Mouse (Mus musculus) thymus, postnatal 14 days (tissue): Measurements from ENCODE around the gene Klhl32.
"Not testable (repeated sequence)": the region's sequence is repeated elsewhere in the genome, so short reads cannot be mapped to it uniquely, and the experiment has no call there.

Experiments used
- DNase-seq: peaks from one replicate; pipeline ENCODE4 v3.0.0; 2021

The Klhl32 gene

DNA sequence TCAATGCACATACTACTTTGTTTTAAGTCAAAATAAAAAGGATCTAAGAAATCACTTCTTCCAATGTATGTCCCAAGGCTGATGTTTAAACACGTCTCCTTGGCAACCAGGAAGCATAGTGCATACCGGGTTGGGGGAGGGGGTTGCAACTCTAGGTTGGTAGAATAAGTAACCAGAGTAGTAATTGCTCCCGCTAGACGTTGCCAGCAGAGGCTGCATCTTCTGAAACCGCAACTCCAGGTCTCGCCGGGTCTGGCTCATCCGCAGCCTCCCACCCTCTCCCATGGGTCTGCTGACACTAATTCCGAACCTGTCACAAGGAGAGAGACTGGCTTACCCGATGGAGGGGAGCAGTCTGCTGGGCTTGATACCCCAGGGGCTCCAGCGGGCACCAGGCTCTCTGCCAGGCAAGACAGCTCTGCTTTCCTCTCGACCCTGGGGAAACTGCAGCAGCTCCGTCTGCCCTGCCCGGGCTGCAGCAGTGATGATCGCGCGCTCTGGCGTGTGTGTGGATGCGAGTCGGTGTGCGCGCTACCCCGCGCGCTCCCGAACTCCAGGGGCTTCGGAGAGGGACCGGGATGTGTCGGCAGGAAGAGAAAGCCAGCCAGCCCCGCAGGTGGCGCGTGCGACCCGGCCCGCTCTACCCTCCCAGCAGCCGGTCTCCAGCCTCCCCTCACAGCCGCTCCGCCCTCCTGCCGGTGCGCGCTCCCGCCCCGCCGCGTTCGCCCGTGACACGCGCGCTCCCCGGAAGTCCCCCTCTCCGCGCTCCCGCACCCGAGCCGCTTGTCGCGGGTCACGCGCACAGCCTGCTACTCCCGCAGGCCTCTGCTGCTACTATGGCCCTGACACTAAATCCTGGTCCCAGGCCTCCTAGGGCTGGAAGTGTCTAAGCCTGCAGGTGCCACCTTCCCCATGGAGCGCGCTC, at the start of gene Klhl32:
TSS of gene Klhl32 (minus strand) at position 724 of the 925 bp plus-strand sequence.
- DNase-seq = peak; percentile 75

DNA sequence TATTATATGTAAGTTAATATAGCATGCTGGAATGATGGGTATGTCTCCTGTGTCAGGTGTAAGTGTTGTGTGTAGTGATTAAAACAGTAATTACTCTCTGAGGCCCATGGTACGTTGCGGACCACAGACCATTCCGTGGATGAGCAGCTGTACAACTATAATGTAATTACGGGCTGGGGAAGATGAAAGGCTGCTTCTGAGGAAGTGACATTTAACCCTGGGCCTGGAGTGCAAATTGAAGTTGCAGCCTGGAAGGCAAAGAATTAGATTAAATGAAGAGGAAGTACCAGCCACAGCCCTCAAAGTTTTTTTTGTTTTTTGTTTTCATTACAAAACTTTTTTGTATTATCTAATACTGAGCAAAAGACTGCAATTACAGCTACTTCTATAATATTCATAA, 48.2 kb upstream of the Klhl32 start:
- DNase-seq = no peak

DNA sequence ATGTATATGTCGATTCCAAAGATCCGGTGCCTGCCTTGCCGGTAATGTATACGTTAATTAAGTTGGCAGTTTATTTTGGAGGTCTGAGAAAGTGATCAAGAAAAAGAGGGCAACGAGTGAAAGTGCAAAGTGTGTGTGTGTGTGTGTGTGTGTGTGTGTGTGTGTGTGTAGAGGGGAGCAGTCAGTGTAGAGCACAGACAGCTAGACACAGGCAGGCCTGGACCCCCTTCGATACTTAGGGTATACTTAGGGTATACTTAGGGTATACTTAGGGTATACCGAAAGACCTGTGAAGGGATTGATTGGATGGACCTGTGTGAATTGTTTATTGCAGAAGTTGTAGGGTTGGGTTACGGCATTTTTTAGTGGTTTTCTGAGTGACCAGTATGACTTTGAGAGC, 47.7 kb upstream of the Klhl32 start:
- DNase-seq = peak; percentile 9

DNA sequence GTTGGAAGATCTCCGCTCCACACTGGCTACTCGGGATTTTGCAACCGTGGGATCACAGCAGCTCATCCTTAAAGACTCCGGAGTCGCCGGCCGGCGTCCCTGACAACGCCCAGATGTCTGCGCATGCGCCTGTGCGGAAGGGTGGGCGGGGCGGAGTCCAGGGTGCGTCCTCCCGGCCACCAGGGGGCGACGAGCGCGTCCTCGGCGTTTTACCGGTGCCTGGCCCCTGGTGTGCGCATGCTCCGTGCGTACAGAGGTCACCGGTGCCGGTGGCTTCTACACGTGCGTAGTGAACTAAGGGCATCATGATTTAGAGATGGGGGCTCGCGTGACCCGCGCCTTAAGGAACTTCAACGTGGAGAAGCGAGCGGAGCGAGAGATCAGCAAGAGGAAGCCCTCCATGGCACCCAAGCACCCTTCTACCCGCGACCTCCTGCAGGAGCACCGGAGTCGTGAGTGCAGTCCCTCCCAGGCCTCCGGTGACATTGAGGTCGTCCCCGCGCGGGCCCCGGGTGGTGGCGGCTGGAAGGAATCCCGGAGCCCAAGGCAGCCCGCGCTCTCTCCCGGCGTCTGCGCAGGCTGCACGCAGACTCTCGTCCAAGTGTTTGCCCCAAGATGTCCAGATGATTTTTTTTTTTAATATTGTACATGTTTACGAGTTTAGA, 47.1 kb upstream of the Klhl32 start, which contains the start of gene Ndufaf4:
TSS of gene Ndufaf4 (plus strand) at position 233 of the 665 bp plus-strand sequence.
- peak; percentile 97 for DNase-seq

DNA sequence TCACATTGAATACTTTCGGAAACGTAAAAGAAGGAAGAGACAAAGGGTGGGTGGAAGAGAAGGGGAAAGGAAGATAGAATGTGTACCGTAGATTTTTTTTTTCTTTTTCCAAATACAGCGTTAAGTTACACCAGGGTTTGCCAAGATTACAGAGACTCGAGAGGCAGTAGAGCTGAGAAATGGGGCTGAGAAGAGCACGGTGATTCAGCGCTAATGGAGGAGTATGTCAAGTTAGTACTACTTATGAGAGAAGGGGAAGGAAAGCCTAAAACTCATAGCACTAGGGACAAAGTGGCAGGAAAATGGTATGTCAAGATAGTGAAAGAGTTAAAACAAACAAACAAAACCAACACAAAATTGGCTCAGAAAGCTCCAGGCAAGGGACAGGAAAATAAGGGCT, 46.4 kb upstream of the Klhl32 start:
- DNase-seq = no peak

DNA sequence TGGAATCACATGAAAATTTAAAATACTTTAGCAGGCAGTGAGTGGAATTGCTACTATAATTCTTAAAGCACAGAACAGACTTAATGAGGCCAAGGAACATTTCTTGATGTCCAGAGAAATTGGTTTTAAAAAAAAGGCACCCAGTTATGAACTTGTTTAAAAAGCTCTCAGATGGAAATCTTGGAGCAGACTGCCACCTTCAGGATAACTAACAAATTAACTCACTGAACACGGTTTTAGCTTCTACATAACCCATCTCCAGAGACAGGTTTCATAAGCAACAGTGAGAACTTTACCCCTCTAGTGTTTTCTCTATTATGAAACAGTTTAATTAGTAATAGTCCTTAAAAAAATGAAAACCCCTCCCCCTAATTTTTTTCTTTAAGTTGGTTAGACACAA, 45.9 kb upstream of the Klhl32 start:
- DNase-seq = peak; percentile 12

DNA sequence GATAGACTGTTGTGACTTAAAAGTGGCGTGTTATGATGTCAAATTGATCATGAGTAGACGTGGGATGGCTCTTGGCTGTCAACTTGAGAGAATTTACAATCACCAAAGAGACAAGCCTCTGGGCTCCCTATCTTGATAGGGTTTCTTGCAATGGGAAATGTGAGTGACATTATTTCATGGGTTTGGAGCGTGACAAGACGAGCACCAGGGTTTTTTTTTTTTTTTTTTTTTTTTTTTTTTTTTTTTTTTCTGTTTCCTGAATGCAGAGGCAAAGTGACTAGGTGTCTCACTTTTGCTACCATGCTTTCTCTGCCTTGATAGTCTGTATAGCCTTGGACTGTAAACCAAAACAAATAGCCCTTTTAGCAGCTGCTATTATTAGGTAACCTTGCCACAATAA, 43.7 kb upstream of the Klhl32 start:
- DNase-seq = no peak

DNA sequence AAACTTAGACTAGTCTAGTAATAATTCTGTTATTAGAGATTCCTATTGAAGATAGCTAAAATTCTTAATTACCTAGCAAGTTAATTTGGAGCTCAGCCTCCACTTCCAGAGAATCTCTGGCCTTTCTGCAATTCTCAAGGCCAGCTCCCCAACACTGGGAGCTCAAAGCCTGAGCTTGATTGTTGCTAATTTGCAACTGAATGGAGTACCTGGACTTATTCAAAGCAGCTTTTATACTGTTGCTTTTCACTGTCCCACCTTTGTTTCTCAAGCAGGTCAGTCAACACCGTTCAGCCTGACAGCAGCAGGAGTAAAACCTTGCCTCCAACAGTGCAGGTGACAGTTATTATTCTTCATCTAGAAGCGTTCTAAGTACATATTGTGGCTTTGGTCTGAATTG, 41.4 kb upstream of the Klhl32 start:
- DNase-seq = not testable (repeated sequence)

DNA sequence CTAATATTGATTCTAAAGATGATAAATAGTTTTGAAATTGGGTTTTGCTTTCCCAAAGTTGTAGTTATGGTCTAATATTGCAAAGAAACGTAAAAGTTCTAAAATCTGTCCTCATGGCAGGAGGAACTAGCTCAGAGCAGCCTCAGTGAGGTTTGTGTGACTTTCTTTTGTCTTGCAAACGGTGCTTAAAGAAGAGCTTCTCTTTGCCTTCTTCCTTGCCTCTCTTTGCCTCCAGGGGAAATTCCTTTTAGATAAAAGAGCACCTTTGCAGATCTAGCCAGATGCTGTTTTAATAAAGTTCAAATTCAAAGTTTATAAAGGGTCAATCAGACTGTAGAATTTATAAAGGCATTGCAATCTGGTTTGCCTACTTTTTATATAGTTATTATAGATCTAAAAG, 38.5 kb upstream of the Klhl32 start:
- not testable (repeated sequence) for DNase-seq

DNA sequence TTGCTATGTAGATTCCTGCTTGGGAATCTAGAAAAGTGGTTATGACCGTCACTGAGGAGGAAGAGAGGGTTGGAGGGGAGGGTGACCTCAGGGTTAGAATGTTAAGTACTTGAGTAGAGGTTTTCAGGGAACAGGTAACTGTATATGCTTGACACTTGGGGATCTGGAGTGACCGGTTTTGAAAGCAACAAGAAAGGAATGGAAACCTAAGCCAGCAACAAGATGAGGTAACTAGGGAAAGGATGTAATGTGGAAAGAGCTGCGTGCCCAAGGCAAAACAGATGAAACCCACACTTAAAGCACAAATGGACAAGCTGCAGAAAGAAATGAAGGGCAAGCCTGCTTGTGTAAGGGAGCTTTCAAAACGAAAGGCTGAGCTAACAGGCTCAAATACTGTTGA, 18.3 kb upstream of the Klhl32 start:
- no peak for DNase-seq

DNA sequence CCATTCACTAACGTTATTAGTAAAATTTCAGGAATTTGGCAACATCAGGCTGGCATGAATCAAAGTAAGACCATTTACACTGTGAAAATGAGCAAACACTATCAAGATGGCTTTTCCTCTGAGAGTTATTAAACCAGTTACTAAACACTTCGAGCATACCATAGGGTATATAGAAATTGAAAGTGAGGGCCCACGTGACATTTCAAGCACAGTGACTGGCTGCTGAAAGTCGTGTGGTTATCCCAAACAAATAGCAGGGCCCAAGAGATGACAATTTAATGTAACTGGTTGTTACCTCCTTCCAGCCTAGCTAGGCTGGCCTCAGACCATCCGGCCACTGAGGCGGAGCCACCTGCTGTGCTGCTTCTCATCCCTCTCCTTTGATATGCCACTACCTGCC, 14.8 kb upstream of the Klhl32 start:
- DNase-seq = no peak

DNA sequence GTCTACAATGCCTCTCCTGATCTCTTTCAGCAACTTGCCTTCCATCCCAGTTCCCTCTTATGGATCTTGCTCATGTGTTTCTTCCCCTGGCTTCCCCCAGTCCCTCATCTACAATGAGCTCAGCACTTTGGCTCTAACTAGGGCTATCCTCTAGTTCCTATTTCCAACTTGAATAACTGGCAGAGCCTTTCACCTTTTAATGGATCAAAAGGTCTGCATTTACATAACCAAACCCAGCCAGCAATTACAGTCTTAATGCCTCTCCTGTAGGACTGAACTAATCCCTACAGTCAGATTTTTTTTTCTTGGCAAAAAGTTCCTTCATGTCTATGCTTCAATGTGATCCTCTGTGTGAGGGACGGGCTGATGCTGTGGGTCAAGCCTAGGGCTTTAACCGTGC, 3.5 kb downstream of the Klhl32 start:
- DNase-seq = no peak

DNA sequence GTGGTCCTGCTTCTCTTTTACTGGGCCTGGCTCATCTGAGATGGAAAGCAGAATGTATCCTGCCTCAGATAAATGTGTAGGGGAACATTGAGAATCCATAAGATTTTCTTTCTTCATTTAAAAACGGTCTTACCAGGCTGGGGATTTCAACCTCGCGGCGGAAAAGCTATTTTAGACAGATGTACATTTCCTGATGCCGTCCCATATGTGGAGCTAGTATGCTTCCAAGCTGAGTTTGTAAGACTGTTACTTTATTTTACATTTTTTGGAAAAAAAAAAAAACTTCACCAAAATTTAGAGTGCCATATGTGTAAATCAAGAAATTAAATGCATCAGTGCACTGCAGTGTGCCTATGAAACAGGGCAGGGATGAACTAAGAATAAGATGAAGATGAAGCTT, 5.4 kb downstream of the Klhl32 start:
- DNase-seq = no peak

DNA sequence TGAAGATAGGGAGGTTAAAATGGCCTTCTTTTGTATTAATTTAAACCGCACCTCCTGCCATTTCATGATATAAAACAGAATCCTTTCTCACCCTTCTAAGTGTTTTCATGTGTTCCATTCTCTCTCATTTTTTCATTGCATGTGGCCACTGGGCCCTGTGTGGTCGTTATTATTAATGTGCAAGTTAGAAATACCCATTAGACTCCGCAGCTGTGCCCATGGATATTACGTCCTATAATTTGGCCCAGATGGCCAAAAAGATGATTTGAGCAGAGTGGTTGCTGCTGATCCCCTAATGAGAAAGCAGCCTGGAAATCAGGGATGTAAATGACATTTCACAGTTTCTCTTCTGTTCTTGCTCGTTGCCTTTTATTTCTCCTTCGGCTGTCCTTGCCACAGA, 12.4 kb downstream of the Klhl32 start:
- no peak for DNase-seq

DNA sequence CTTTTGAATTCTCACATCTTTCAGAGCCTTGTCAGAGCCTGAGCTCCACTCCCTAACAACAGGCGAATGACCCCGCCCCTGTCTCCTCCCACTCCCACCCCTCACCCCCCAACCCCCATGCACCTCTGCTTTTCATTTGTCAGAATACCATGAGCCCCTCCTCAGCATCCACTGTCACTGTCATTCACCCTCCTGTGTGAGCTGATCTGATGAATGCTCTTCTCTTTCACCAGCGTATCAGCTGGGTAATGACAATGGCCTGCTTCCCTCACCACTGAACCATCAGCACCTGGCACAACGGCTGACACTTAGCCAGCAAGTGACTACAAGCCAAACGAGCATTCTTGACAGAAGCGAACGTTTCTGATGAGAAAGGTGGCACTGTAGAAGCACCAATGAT, 15.4 kb downstream of the Klhl32 start:
- DNase-seq = no peak

DNA sequence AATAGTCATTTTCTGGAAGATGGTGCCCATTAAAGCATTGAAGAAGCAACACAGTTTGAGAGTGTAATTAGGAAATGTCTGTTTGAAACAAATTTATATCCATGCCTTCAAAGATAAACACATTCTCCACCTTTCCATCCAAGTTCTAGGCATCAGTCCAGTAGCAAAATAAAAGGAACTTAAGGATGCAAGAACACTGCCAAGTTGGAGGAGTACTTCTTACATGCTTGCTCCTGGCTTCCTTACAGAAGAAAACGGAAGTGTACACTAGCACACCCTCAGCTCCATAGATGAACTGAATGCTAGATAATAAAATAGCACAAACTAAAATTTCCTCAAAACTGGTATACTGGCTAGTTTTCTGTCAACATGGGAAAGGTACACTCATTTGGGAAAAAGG, 42.6 kb downstream of the Klhl32 start:
- DNase-seq = no peak

DNA sequence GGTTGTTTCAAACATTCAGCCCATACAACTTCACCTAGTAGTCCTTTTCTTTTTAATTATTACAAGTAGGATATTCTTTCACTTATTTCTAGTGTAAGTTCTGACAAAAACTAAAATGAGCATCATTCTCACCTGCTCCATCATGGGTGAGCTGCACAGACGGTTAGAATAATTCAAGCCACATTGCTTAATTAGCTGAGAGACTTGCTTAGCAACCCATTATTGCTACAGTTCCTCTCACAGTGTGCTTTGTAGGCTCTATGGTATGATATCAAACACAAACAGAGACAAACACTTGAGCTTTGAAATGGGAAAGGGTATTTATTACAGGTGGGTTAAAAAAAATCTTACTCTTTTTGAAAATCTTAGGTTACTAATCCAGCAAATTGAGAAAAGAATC, 49.0 kb downstream of the Klhl32 start:
- DNase-seq = no peak

DNA sequence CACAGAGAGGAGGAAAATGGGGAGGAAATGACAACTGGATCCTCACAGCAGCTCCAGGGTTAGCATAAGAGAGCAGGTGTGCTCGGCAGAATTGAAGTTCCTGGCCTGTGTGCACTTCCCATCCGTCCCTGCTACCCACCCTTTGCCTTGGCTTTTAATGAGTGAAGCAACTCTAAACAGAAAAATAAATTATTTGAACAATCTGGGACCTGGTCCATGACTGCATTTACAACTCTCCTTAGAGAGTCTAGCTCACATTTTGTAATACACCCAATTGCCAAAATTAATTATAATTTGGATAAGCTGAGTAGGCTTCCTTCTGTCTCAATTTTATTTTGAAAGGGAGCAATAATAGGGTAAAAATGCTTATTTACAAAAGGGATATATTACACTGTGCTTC, 49.6 kb downstream of the Klhl32 start:
- no peak for DNase-seq

DNA sequence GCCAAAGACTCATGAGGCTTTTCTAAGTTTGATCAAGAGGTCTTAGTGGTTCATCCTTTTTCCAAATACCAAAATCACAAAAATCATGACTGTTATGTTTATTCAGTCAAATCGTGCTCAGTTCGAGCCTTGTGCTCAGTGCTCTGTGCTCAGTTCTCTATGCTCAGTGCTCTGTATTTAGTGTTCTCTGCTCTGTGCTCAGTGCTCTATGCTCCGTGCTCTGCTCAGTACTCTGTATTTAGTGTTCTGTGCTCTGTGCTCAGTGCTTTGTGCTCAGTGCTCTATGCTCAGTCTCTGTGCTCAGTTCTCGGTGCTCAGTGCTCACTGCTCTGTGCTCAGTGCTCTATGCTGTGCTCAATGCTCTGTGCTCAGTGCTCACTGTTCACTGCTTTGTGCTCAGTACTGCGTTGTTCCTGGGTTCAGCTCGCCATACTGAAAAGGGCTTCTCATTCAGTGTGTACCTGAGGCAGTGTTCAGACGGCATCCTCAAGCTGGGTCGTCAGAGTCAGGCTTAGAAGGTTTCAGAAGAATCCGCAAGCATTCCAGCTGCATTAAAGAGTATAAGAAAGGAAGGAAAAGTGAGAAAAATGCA, 50.5 kb downstream of the Klhl32 start:
- DNase-seq = no peak

DNA sequence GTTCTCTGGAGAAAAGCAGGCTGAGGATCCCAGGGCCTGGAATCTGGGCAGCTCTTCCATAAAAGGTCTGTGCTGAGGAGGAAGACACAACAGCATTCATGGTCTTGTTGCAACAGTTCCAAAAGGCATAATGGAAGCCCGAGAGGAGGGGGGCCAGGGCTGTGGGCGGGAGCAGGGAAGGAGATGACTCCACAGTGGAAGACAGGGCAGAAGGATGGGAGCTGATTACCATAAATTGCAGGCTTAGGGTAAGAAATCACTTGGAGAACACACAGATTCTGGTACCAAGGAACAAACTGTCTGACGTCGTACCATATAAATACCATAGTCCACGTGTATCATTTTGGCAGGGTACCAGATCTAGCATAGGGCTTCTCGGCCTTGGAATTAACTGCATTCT, 51.9 kb downstream of the Klhl32 start:
- DNase-seq = no peak

DNA sequence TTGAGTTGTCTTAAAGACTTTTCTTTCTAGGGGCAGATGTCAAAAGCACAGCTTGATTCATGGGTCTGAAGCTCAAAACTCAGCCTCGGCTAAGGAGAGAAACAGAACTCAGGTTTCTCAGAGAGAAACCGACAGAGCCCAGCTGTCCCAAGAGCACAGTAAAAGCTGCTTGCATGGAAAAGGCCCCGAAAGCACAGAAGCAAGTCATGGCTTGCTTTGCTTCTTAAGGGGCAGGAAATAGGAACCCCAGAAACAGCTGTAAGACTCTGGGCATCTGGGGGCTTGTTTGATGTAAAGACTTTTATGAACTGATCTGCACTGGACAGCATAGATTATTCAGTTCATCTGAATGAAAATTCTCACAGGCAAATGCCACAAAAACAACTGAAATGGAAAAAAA, 53.1 kb downstream of the Klhl32 start:
- DNase-seq = no peak

DNA sequence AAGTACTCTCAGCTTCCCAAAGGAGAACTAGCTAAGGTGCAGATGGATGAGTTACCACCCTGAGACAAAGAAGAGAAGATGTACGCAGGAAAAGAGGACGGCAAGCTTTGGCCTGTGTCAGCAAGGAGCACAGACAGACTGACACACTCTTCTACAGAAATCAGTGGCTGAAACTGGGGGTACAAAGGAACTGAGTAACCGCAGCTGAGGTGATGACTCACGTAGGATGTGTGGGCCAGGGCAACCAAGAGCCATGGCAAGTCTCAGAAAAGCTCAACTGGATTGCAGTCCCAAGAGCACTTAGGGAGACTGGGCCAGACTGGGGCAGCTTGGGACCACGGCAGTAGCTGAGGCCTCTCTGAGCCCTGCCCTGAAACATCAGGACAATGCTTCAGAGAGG, 53.6 kb downstream of the Klhl32 start:
- no peak for DNase-seq

DNA sequence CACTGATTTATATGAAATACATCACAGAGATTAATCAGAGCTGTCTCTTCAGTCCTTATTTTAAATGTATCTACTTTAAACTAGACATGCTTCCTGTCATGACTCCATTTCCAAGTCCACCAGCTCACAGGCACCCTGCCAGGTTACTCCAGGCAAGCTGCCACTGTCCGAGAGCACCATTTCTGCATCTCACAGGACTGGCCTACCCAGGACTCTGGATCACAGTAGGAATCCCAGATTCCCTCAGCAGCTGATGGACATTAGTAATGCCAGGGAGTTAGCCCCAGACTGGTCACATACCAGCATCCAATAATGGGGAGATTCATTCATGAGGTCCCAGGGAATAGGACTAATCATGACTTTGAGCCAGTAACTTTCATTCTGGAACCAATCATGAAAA, 54.7 kb downstream of the Klhl32 start:
- DNase-seq = no peak

DNA sequence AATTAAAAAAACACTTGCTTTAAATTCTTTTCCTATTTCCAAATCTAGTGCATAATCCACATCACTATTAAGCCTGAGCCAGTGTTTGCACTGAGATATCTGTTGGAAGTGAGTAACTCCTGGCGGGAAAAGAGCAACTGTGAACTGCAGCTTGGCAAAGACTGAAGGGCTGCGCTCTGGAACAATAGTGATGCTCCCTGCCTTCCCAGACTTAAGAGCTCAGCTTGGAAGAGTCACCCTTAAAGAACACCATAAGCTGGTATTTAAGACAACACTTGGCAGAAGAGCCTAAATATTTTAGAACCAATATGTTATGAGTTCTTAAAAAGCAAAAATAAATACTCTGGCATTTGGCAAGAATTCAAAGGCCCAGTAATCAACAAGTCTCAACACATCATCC, 55.7 kb downstream of the Klhl32 start:
- DNase-seq = no peak
